Mouse (Mus musculus) CH12.LX (cell line): ENCODE results near the gene Cyp27b1. TPM values are rescaled to one million over a fixed set of nuclear protein-coding genes. Genes with fewer than 3 reads are reported as not detected.

Experiments
- DNase-seq: peaks from one replicate; pipeline ENCODE4 v3.0.0-alpha.2; 2013; ENCODE audit errors: extremely low read depth
- H3K27ac ChIP-seq: 2 replicates; pipeline ENCODE4 v1.5.1; 2012; ENCODE audit warnings: low read depth, mild to moderate bottlenecking, control low read depth, moderate library complexity; ENCODE audit not compliant: insufficient read depth
- H3K27me3 ChIP-seq: replicated peaks from 2 replicates; pipeline ENCODE3; 2012; ENCODE audit warnings: inconsistent platforms
- H3K36me3 ChIP-seq, 2 experiments: replicated peaks in 1 of 2; 2 replicates each; pipeline versions ENCODE3 to v1.6.1; 2012; ENCODE audit warnings: inconsistent platforms in 1 of 2, low read length in 1 of 2, mild to moderate bottlenecking in 1 of 2, mixed read lengths in 1 of 2, moderate library complexity in 1 of 2; ENCODE audit not compliant: control insufficient read depth in 1 of 2, insufficient read depth in 1 of 2
- H3K4me1 ChIP-seq, 2 experiments: 2 replicates each; pipeline ENCODE4 v1.6.1; 2012; ENCODE audit warnings: inconsistent platforms in 1 of 2, moderate library complexity in 1 of 2; ENCODE audit not compliant: insufficient read depth in 2 of 2, control insufficient read depth in 1 of 2
- H3K4me2 ChIP-seq: 2 replicates; pipeline ENCODE4 v1.6.1; 2012; ENCODE audit warnings: low read depth, mild to moderate bottlenecking, control low read depth; ENCODE audit not compliant: poor library complexity, insufficient read depth, severe bottlenecking
- H3K4me3 ChIP-seq, 3 experiments: fragments of 150-350 bp in 1 of 3; sonication (generic) in 1 of 3; replicated peaks in 1 of 3; 2 replicates each; pipeline versions ENCODE3 to v1.5.1; 2011 to 2012; ENCODE audit warnings: low read depth in 2 of 3, low read length in 2 of 3, mild to moderate bottlenecking in 2 of 3, moderate library complexity in 2 of 3, control low read depth in 1 of 3, improper control_type of control experiment in 1 of 3, inconsistent platforms in 1 of 3, mixed read lengths in 1 of 3; ENCODE audit not compliant: poor library complexity in 1 of 3
- H3K79me2 ChIP-seq: replicated peaks from 2 replicates; pipeline ENCODE4 v1.6.1; 2012; ENCODE audit warnings: mild to moderate bottlenecking, moderate library complexity; ENCODE audit not compliant: control insufficient read depth, poor library complexity, insufficient read depth, severe bottlenecking; ENCODE audit errors: extremely low read depth
- H3K9ac ChIP-seq: 2 replicates; pipeline ENCODE4 v1.6.1; 2012; ENCODE audit warnings: low read depth, mild to moderate bottlenecking, control low read depth, moderate library complexity; ENCODE audit not compliant: insufficient read depth
- H3K9me3 ChIP-seq: replicated peaks from 2 replicates; pipeline ENCODE3; 2012; ENCODE audit warnings: low read length, inconsistent platforms, mixed read lengths
- BHLHE40 ChIP-seq: IDR thresholded peaks from 2 replicates; pipeline ENCODE4 v1.6.1; 2011; ENCODE audit warnings: mild to moderate bottlenecking, low read depth, low read length, improper control_type of control experiment
- CHD1 ChIP-seq: IDR thresholded peaks from 2 replicates; pipeline ENCODE4 v1.6.1; 2012; ENCODE audit warnings: low read depth, low read length, improper control_type of control experiment, inconsistent platforms
- CHD2 ChIP-seq: IDR thresholded peaks from 2 replicates; pipeline ENCODE4 v1.6.1; 2011; ENCODE audit warnings: low read length, improper control_type of control experiment
- CTCF ChIP-seq, 2 experiments: IDR thresholded peaks in 1 of 2; conservative IDR thresholded peaks in 1 of 2; 2 replicates each; pipeline ENCODE4 v1.5.1; 2011 to 2012; ENCODE audit warnings: low read depth in 2 of 2, low read length in 2 of 2, improper control_type of control experiment in 1 of 2, inconsistent platforms in 1 of 2, mild to moderate bottlenecking in 1 of 2, moderate library complexity in 1 of 2
- E2F4 ChIP-seq: IDR thresholded peaks from 2 replicates; pipeline ENCODE4 v1.6.1; 2011; ENCODE audit warnings: low read depth, low read length, improper control_type of control experiment; ENCODE audit not compliant: insufficient replicate concordance
- ELF1 ChIP-seq: IDR thresholded peaks from 2 replicates; pipeline ENCODE4 v1.6.1; 2014; ENCODE audit warnings: low read depth, mild to moderate bottlenecking, inconsistent platforms, low read length, improper control_type of control experiment
- JUND ChIP-seq: conservative IDR thresholded peaks from 2 replicates; pipeline ENCODE4 v1.6.1; 2011; ENCODE audit warnings: low read depth, low read length, improper control_type of control experiment
- MAFK ChIP-seq: IDR thresholded peaks from 2 replicates; pipeline ENCODE4 v1.6.1; 2011; ENCODE audit warnings: low read length, improper control_type of control experiment; ENCODE audit not compliant: insufficient replicate concordance
- MAX ChIP-seq: IDR thresholded peaks from 2 replicates; pipeline ENCODE4 v1.6.1; 2011; ENCODE audit warnings: low read length, improper control_type of control experiment
- MAZ ChIP-seq: IDR thresholded peaks from 2 replicates; pipeline ENCODE4 v1.6.1; 2012; ENCODE audit warnings: low read depth, mild to moderate bottlenecking, inconsistent platforms, low read length, improper control_type of control experiment, moderate library complexity
- MXI1 ChIP-seq: IDR thresholded peaks from 2 replicates; pipeline ENCODE4 v1.6.1; 2011; ENCODE audit warnings: mild to moderate bottlenecking, low read depth, low read length, improper control_type of control experiment
- NELFE ChIP-seq: IDR thresholded peaks from 2 replicates; pipeline ENCODE4 v1.6.1; 2011; ENCODE audit warnings: low read depth, low read length, improper control_type of control experiment
- NRF1 ChIP-seq: IDR thresholded peaks from 2 replicates; pipeline ENCODE4 v1.6.1; 2014; ENCODE audit warnings: low read depth, mild to moderate bottlenecking, inconsistent platforms, low read length, improper control_type of control experiment, moderate library complexity
- POLR2A ChIP-seq: IDR thresholded peaks from 2 replicates; pipeline ENCODE4 v1.6.1; 2011; ENCODE audit warnings: low read depth, mild to moderate bottlenecking, improper control_type of control experiment, low read length
- POLR2AphosphoS2 ChIP-seq: IDR thresholded peaks from 2 replicates; pipeline ENCODE4 v1.6.1; 2011; ENCODE audit warnings: low read depth, low read length, improper control_type of control experiment
- RAD21 ChIP-seq: IDR thresholded peaks from 2 replicates; pipeline ENCODE4 v1.6.1; 2011; ENCODE audit warnings: low read depth, mild to moderate bottlenecking, low read length, improper control_type of control experiment, moderate library complexity
- RCOR1 ChIP-seq: conservative IDR thresholded peaks from 2 replicates; pipeline ENCODE4 v1.6.1; 2012; ENCODE audit warnings: low read depth, mild to moderate bottlenecking, inconsistent platforms, low read length, improper control_type of control experiment
- SIN3A ChIP-seq: IDR thresholded peaks from 2 replicates; pipeline ENCODE4 v1.6.1; 2012; ENCODE audit warnings: low read length, improper control_type of control experiment, inconsistent platforms
- TCF12 ChIP-seq: IDR thresholded peaks from 2 replicates; pipeline ENCODE4 v1.6.1; 2014; ENCODE audit warnings: low read depth, mild to moderate bottlenecking, inconsistent platforms, low read length, improper control_type of control experiment
- USF1 ChIP-seq: IDR thresholded peaks from 2 replicates; pipeline ENCODE4 v1.6.1; 2014; ENCODE audit warnings: low read depth, mild to moderate bottlenecking, inconsistent platforms, low read length, improper control_type of control experiment
- dilution Hi-C: fragments of 300-500 bp; cut with MboI; formaldehyde crosslinking; loops from 2 replicates; pipeline ENCODE4 v1.14.3; 2020; ENCODE audit warnings: low sequenced_read_pairs; ENCODE audit not compliant: extremely low pct_unique_long_range_greater_than_20kb, extremely low pct_ligation_motif_present
- in situ Hi-C: fragments of 300-500 bp; cut with MboI; formaldehyde crosslinking; loops from 3 replicates; pipeline ENCODE4 v1.14.3; 2019; ENCODE audit warnings: low sequenced_read_pairs, low pct_ligation_motif_present, low pct_unique_long_range_greater_than_20kb, mixed read lengths
- polyA plus RNA-seq: library from polyadenylated mRNA; unstranded; fragments of >175 nt; gene quantifications from 2 replicates; pipeline ENCODE4 v1.2.1, GENCODE M21; 2012; ENCODE audit warnings: low read depth; ENCODE audit not compliant: insufficient read length
- total RNA-seq, 2 experiments: library from RNA; depleted of rRNA; stranded (reverse); fragments of 300-350 nt in 1 of 2; fragments of >200 nt in 1 of 2; gene quantifications; 2 replicates each; pipeline ENCODE4 v1.2.3; 2012 to 2014

The Cyp27b1 gene
- total and polyA plus RNA-seq, 3 experiments: 0.32 to 1.4 (median 0.42) TPM

DNA sequence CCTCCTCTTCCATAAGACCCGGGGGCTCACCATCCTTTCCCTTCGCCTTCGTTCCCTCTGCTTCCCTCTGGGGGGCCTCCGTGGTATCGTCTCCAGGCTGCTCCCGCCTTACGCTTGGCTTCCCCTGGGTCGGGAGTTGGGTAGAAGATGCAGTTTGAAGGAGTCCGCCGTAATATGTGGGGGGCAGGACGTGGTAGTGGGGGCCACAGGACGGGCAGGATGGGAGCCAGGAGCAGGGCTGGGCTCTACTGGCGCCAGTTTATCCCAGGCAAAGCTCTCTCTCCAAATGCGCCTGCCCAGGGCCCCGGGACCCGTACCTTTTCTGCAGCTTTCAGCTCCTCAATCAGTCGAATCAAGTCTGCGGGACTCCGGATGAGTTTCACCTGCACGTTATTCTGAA, 50.5 kb downstream of the Cyp27b1 start:
- dilution Hi-C loops: no loop called here

DNA sequence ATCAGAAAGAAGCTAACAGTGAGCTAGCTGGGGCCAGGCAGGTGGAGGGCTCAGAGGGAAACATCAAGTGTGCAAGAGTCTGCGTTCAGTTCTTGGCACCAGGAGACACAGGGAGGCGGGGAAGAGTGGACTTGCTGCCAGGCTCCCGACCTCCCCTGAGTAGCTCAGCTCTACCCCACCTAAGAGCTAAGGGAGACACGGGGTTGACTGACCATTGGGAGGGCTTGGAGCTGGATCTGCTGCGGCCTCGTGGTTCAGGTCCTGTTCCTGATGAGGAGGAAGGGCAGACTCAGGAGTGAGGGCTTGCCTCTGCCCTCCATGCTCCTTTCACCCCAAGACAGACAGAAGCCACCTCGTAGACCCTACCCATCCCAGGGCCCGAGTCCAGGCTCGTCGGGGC, 51.1 kb downstream of the Cyp27b1 start:
- Histone ChIP-seq H3K4me3 (no peak overlapping the region), H3K27me3 (no peaks in the 10 kb centered on the region), H3K79me2 (no peaks in the 10 kb centered on the region), H3K4me2 (no peak overlapping the region), H3K27ac (no peak overlapping the region), H3K4me1 (peaks cover 0 to 20% of the 10 kb centered on the region in 2 experiments; a peak in 2 of 4 replicates), H3K36me3 (peaks cover 67 to 86% of the 10 kb centered on the region in 2 experiments), H3K9me3 (no peaks in the 10 kb centered on the region), H3K9ac (no peak overlapping the region)
- DNase-seq: no peak
- in situ Hi-C loops (no loop called here), dilution Hi-C loops (no loop called here)
- no peak for TF ChIP-seq E2F4
- no peak for TF ChIP-seq JUND
- no peak for TF ChIP-seq USF1
- no peak for TF ChIP-seq BHLHE40
- no peak for TF ChIP-seq MAX
- TF ChIP-seq ELF1: no peak
- TF ChIP-seq CHD1: no peak
- TF ChIP-seq POLR2A: no peak
- no peak for TF ChIP-seq MXI1
- TF ChIP-seq SIN3A: no peak
- TF ChIP-seq TCF12: no peak
- no peak for TF ChIP-seq POLR2AphosphoS2

More for the DNA sequence above, 50.5 kb downstream of the Cyp27b1 start:
- Histone ChIP-seq H3K9ac (no peak overlapping the region), H3K4me1 (peaks cover 0 to 14% of the 10 kb centered on the region in 2 experiments; a peak in 2 of 4 replicates), H3K27me3 (no peaks in the 10 kb centered on the region), H3K9me3 (no peaks in the 10 kb centered on the region), H3K4me3 (no peak overlapping the region), H3K4me2 (no peak overlapping the region), H3K36me3 (peaks cover 69 to 86% of the 10 kb centered on the region in 2 experiments), H3K27ac (no peak overlapping the region), H3K79me2 (no peaks in the 10 kb centered on the region)
- in situ Hi-C loops: no loop called here
- no peak for DNase-seq
- TF ChIP-seq USF1 (no peak), MAFK (no peak), NELFE (no peak), E2F4 (no peak), TCF12 (no peak), BHLHE40 (no peak), RCOR1 (no peak), SIN3A (no peak), MAZ (no peak), MAX (no peak), RAD21 (no peak), CTCF (conservative IDR thresholded peaks at IDR 0.05 in 1 of 2, IDR thresholded peaks at IDR 0.05 in 1 of 2; ENCODE audit: low read depth in 2 of 2, low read length in 2 of 2) (no peak), MXI1 (no peak), NRF1 (no peak), CHD2 (no peak)
